Mouse (Mus musculus): ENCODE measurements around the gene Glis3. TPM values are rescaled to one million over a fixed set of nuclear protein-coding genes. Genes with fewer than 3 reads are reported as not detected.

The Glis3 gene
- polyA plus RNA-seq, 1 experiment = 0.02 TPM

DNA sequence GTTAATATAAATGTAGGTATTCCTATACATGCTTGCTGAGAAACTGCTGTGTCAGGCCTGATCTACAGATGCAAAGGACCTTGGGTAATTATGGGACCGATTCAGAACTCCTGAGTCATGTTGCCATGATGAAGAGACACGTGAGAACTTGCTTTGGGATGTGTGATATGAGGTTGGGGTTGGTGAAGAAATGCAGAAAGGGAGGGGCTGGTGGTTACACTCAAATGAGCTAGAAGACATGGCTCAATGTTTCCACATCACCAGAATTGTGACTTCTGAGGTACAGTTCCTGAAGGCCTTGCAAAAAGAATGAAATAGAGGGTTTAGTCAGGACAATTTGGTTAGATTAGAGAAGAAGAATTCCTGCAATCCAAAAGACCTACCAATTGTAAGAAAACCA is 405.4 kb downstream of the Glis3 start:
- no peak for TF ChIP-seq TAL1 (IDR thresholded peaks at IDR 0.05; ENCODE audit: low read length)
- TF ChIP-seq GATA1 (IDR thresholded peaks at IDR 0.05; ENCODE audit: low read length) = no peak
- Histone ChIP-seq H3K9me3 (ENCODE audit: control insufficient read depth, low read length) (no peaks in the 10 kb centered on the region), H3K4me3 (replicated peaks) (no peak overlapping the region), H3K4me1 (ENCODE audit: control insufficient read depth) (no peaks in the 10 kb centered on the region), H3K27me3 (ENCODE audit: control insufficient read depth) (no peaks in the 10 kb centered on the region), H3K36me3 (ENCODE audit: control insufficient read depth) (no peaks in the 10 kb centered on the region)

DNA sequence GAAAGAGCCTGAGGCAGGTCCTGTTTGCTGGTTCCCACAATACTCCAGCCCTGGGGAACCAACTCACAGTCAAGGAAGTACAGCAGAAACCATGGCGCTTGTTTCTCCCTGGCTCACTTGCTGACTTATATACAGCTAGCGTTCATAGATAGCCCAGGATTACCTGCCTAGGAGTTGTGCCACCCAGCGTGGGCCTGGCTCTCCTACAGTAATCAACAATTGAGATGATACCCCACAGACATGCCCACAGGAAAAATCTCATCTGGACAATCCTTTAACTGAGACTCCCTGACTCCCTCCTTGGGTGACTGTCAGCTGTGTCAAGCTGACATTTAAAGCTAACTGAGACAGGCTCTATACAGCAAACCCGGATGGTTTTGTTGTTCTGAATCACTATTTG is 405.9 kb downstream of the Glis3 start:
- TF ChIP-seq TAL1 (IDR thresholded peaks at IDR 0.05; ENCODE audit: low read length) = no peak
- TF ChIP-seq GATA1 (IDR thresholded peaks at IDR 0.05; ENCODE audit: low read length) = no peak

DNA sequence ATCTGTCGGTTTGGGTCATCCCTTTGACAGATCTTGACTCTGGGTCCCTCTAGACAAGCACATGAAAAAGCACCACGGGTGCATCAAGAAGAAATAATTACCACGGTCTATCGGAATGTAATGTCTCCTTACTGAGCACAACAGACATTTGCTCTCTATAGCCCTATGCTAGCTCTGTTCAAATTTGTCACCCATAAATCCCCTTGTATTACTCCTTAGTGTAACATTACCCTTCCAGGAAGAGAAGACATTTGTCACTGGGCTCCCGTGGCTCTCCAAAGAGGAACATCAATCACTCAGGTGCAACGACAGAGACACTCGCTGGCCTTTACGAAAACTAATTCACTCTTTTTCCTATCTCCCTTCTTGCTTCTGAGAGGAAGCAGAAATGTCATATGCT is 413.0 kb downstream of the Glis3 start:
- Histone ChIP-seq H3K4me3 (replicated peaks) (no peak overlapping the region), H3K27me3 (ENCODE audit: control insufficient read depth) (no peaks in the 10 kb centered on the region), H3K4me1 (ENCODE audit: control insufficient read depth) (no peaks in the 10 kb centered on the region), H3K36me3 (ENCODE audit: control insufficient read depth) (no peaks in the 10 kb centered on the region), H3K9me3 (ENCODE audit: control insufficient read depth, low read length) (peaks cover 5% of the 10 kb centered on the region; the same call in 1 of the 2 replicates)
- TF ChIP-seq TAL1 (IDR thresholded peaks at IDR 0.05; ENCODE audit: low read length) (no peak), GATA1 (IDR thresholded peaks at IDR 0.05; ENCODE audit: low read length) (no peak)

More for the DNA sequence above, 405.9 kb downstream of the Glis3 start:
- H3K9me3 ChIP-seq (ENCODE audit: control insufficient read depth, low read length) = no peaks in the 10 kb centered on the region
- H3K4me1 ChIP-seq (ENCODE audit: control insufficient read depth) = no peaks in the 10 kb centered on the region
- no peak overlapping the region for H3K4me3 ChIP-seq (replicated peaks)
- H3K27me3 ChIP-seq (ENCODE audit: control insufficient read depth) = no peaks in the 10 kb centered on the region
- H3K36me3 ChIP-seq (ENCODE audit: control insufficient read depth) = no peaks in the 10 kb centered on the region

DNA sequence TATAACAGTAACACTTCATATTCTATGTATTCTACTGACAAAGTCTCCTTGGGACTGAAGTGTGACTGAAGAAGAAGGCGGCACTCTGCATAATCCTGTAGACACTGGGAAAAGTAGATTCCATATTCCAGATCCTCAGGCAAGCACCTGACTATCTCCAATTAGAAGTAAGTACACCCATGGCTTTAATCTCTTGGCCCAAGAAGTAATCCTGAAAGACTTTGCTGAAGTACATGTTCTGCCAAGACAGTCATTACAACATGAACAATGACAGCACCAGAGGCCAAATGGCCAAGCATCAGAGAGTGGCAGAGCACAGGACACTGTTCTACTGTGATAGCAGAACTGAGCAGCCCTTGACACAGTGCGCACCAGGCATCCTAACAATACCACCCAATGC is 414.1 kb downstream of the Glis3 start:
- H3K27me3 ChIP-seq (ENCODE audit: control insufficient read depth) = no peaks in the 10 kb centered on the region
- H3K9me3 ChIP-seq (ENCODE audit: control insufficient read depth, low read length) = peaks cover 5% of the 10 kb centered on the region; the same call in 1 of the 2 replicates
- TF ChIP-seq TAL1 (IDR thresholded peaks at IDR 0.05; ENCODE audit: low read length) = no peak
- no peak for TF ChIP-seq GATA1 (IDR thresholded peaks at IDR 0.05; ENCODE audit: low read length)
- no peaks in the 10 kb centered on the region for H3K4me1 ChIP-seq (ENCODE audit: control insufficient read depth)
- no peaks in the 10 kb centered on the region for H3K36me3 ChIP-seq (ENCODE audit: control insufficient read depth)
- H3K4me3 ChIP-seq (replicated peaks) = no peak overlapping the region

DNA sequence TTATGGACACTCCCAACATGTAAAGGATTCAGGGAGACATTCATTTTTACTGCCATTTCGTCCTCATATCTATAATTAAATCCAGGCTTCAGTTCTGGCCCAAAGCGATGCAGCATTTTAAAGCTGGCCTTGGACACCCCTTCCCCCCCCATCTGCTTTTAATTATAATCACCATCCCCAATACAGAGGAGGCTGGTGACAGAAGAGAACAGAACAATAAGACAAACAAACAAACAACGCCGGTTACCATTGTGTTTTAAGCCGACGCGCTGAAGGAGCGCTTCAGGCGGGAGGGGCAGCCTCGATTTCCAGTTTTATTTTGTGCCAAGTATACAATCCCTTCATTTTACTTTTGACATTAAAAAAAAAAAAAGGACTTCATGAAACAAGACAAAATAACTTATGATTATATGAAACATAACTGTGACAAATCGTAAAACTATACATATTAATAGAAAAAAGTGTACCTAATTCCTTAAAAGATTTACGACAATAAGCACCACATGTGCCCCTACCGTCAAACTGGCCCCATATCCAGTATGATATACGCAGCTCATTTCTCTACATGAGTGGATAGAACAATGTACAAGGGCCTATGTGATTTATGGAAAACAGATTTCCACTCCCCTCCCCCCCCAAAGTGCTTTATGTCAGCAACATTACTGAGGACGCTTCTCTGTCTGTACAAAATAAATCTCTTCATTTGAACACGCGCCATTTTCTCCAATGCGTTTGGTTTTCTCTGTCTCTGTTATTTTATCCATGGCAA is 420.8 kb downstream of the Glis3 start:
- H3K4me3 ChIP-seq (replicated peaks) = no peak overlapping the region
- TF ChIP-seq GATA1 (IDR thresholded peaks at IDR 0.05; ENCODE audit: low read length) (no peak), TAL1 (IDR thresholded peaks at IDR 0.05; ENCODE audit: low read length) (no peak)
- H3K9me3 ChIP-seq (ENCODE audit: control insufficient read depth, low read length) = peaks cover 5% of the 10 kb centered on the region; the same call in 1 of the 2 replicates
- no peaks in the 10 kb centered on the region for H3K36me3 ChIP-seq (ENCODE audit: control insufficient read depth)
- H3K4me1 ChIP-seq (ENCODE audit: control insufficient read depth) = no peaks in the 10 kb centered on the region
- H3K27me3 ChIP-seq (ENCODE audit: control insufficient read depth) = no peaks in the 10 kb centered on the region

DNA sequence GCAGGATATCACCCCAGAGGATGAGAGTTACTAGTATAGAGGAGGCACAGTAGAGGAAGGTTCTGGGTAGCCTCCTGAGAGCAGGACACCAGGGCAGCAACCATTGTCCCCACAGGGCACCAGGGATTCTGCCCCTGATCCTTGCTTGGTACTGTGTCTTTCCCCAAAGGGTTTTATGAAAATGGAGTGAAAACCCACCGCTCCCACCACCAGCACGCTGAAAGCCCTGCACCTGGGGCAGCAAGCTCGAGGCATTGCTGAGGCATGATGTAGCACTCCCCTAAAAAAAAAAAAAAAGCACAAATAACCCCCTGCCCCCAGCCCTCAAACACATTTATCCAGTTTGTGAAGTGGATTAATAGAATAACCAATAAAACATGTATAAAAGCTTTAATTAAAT is 421.4 kb downstream of the Glis3 start:
- H3K27me3 ChIP-seq (ENCODE audit: control insufficient read depth) = no peaks in the 10 kb centered on the region
- H3K4me1 ChIP-seq (ENCODE audit: control insufficient read depth) = no peaks in the 10 kb centered on the region
- no peak overlapping the region for H3K4me3 ChIP-seq (replicated peaks)
- H3K36me3 ChIP-seq (ENCODE audit: control insufficient read depth) = no peaks in the 10 kb centered on the region
- H3K9me3 ChIP-seq (ENCODE audit: control insufficient read depth, low read length) = peaks cover 4% of the 10 kb centered on the region
- TF ChIP-seq GATA1 (IDR thresholded peaks at IDR 0.05; ENCODE audit: low read length) (no peak), TAL1 (IDR thresholded peaks at IDR 0.05; ENCODE audit: low read length) (no peak)

DNA sequence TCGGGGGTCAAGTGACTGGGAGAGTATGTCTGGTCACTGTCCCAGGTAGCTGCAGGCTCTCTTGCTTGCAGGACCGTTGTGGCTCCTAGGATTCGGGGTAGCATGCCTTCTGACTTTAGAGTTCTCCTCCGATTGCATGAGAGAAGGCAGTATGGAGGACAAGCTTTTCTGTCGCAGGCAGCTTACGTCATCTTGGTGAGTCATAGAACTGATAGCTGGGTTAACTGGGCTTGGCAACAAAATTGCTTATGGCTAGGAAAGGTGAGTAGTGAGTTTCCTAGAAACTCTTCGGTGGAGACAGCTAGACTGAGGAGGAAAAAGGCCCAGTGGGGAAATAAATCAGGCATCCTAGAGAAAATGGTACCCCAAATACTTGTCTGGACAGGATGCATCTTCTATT is 432.5 kb downstream of the Glis3 start:
- Histone ChIP-seq H3K36me3 (ENCODE audit: control insufficient read depth) (no peaks in the 10 kb centered on the region), H3K9me3 (ENCODE audit: control insufficient read depth, low read length) (no peaks in the 10 kb centered on the region; the same call in 1 of the 2 replicates), H3K4me1 (ENCODE audit: control insufficient read depth) (no peaks in the 10 kb centered on the region), H3K27me3 (ENCODE audit: control insufficient read depth) (no peaks in the 10 kb centered on the region), H3K4me3 (replicated peaks) (no peak overlapping the region)
- TF ChIP-seq TAL1 (IDR thresholded peaks at IDR 0.05; ENCODE audit: low read length) (no peak), GATA1 (IDR thresholded peaks at IDR 0.05; ENCODE audit: low read length) (no peak)

DNA sequence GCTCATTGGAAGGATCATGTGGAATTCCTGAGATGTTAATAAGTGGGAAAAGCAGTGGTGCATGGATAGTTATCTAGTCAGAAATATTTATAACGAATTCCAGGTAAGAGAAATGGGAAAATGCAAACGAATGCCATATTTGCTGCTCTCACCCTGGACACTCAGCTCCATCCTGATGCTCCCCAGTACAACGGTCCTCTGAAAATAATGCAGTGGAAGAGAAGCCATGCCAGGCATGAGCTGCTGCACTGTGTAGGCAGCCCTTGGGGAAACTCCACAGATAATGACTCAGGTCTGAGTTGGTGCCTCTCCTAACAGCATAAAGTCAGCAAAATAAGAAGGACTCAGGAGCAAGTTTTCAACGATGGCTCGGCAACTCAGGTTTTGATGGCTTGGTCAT is 433.7 kb downstream of the Glis3 start:
- Histone ChIP-seq H3K4me3 (replicated peaks) (no peak overlapping the region), H3K9me3 (ENCODE audit: control insufficient read depth, low read length) (peaks cover 3% of the 10 kb centered on the region; the same call in 1 of the 2 replicates), H3K36me3 (ENCODE audit: control insufficient read depth) (no peaks in the 10 kb centered on the region), H3K4me1 (ENCODE audit: control insufficient read depth) (no peaks in the 10 kb centered on the region), H3K27me3 (ENCODE audit: control insufficient read depth) (no peaks in the 10 kb centered on the region)
- TF ChIP-seq GATA1 (IDR thresholded peaks at IDR 0.05; ENCODE audit: low read length) (no peak), TAL1 (IDR thresholded peaks at IDR 0.05; ENCODE audit: low read length) (no peak)

DNA sequence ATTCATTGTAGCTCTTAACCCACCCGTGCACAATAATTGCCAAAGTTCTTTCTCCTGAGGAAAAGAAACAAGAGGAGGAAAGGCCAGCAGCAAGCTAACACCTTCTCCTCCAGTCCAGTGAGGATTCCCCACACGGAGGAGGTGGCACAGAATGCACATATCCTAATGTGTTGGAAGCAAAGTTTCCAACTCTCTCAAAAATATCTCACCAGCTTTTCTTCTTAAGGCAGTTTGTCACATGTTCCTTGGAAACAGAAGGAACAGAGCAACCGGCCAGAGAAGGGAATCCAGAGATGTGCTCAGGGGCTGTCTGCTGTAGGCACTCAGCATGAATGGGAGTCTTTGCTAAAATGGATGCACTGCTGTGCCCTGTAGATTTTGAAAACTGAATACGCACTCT is 441.8 kb downstream of the Glis3 start:
- Histone ChIP-seq H3K36me3 (ENCODE audit: control insufficient read depth) (no peaks in the 10 kb centered on the region), H3K4me1 (ENCODE audit: control insufficient read depth) (no peaks in the 10 kb centered on the region), H3K27me3 (ENCODE audit: control insufficient read depth) (no peaks in the 10 kb centered on the region), H3K4me3 (replicated peaks) (no peak overlapping the region), H3K9me3 (ENCODE audit: control insufficient read depth, low read length) (peaks cover 5% of the 10 kb centered on the region; the same call in 1 of the 2 replicates)
- no peak for TF ChIP-seq GATA1 (IDR thresholded peaks at IDR 0.05; ENCODE audit: low read length)
- no peak for TF ChIP-seq TAL1 (IDR thresholded peaks at IDR 0.05; ENCODE audit: low read length)
